Mouse (Mus musculus) layer of hippocampus, postnatal 14 days (tissue): ENCODE results near the gene Tll2. TPM values are rescaled to one million over a fixed set of nuclear protein-coding genes. Genes with fewer than 3 reads are reported as not detected.

Experiments
- DNase-seq, 2 experiments: peaks; one replicate each; pipeline ENCODE4 v3.0.0; 2021 to 2022; ENCODE audit warnings: low spot score in 2 of 2, mixed read lengths in 1 of 2
- total RNA-seq, 2 experiments: library from RNA; stranded (reverse); gene quantifications; 2 replicates each; pipeline ENCODE4 v1.2.3; 2021

The Tll2 gene
- total RNA-seq, 2 experiments from 2014 or later: 0.60 to 0.72 TPM

DNA sequence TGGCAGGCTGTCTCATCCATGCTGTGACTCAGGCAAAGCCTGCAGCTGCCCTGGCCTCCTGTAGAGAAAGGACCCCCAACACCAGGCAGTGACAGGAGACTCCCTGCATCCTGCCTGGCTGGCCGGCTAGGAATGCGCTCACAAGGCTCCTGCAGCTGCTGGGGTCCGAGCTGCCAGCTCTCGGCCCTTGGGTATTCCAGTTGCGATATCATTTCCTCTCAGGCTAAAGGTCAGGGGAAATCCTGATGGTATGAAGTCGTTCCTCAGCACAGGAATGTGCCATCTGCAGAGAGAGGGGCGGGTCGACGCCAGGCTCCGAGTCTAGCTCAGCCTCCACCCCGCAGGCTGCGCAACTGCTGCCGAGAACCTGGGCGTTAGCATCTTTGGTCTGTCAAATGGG is 46.2 kb downstream of the Tll2 start:
- DNase-seq: no peak

DNA sequence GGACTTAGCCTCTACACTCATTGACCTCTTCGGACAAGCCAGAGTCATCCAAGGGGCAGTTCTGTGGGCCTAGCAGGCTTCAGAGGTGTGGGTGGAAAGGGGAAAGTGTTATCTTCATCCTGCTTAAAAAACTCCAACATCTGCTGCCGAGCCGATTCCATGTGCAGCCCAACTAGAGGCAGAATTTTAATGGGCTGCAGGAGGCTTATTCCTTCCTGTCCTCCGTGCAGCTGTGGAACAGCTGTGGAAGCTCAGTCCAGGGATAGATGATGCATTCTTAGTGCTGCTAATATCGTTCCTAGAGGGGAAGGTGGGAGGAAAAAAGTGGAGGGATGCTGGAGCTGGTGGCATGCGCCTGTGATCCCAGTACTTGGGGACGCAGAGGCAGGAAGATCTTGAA is 52.0 kb downstream of the Tll2 start:
- no peak for DNase-seq

DNA sequence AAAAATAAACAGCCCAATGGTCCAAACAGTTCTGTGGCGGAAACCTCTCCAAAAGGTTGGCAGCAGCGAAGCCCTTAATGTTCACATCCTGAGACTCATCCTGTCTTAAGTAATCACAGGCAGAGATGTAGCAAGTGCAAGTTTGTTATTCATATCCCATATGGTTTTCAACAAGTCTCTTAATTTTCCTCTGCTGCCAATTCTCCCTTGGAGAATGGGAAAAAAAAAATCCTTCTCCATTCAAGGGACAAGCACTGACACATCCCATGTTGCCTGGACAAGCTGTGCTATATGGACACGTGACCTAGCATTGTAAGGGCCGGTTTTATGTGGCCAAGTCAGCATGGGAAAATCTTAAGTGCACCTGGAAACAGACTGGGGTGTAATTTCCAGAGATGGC is 54.2 kb downstream of the Tll2 start:
- no peak for DNase-seq

DNA sequence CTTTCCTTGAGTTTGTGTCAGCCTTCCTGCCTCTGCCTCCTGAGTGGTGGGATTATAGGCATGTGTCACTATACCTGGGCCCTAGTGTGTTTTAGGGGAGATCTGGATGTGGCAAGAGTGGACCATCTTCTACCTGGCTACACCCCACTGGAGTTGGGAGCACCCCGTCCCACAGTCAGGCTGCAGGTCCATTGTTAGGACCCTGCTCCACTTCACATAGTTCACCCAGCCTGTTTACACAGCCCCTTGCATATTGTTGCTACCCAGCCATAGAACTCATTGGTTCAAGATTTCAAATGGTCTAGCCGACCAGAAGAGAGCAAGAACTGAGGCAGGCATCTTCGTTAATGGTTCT is 54.6 kb downstream of the Tll2 start:
- no peak for DNase-seq

DNA sequence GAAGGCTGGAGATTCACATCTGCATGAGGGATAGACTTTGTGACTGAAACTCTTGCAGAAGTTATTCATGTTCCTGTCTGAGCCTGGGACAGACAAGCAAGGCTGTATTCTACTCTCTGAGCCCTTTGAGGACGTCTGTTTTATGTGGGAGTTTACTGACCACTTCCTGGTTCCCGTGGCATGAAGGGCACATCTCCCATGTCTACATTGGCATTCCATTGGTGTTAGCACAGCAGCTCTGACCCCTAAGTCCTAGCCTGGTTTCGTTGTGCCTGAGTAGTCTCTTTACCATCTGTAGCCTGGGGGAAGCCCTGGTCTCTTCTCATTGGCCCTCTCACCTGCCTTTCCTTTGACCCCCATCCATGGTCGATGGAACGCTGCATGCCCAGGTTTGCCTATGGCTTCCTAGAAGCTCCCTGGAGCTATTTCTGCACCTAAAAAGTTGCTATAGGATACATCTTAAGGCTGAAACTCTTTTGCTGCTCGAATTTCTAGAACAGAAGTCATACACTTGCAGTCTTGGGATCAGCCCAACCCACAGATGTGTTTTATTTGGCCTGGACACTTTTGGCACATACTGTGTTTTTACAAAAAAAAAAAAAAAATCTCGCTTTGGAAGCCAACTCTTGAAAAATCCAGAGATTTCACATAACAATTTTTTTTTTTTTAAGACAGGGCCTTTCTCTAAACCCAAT is 55.2 kb downstream of the Tll2 start:
- DNase-seq: no peak

DNA sequence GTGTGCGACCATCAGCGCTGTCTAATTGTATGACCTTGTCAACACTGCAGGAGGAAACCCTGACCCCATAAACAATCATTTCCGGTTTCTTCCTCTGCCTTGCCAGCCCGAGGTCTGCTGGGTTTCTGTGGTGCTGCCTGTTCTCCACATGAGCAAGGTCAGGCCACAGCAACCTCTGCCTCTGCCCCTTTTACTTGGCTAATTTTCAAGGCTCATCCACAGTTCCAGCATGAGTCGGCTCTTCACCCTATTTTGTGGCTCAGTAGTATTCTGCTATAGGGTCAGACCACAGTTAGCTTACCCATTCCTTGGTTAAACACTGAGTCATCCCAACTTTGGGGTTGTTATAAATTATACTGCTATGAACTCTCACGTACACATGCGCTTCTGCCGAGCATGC is 65.7 kb downstream of the Tll2 start:
- no peak for DNase-seq

DNA sequence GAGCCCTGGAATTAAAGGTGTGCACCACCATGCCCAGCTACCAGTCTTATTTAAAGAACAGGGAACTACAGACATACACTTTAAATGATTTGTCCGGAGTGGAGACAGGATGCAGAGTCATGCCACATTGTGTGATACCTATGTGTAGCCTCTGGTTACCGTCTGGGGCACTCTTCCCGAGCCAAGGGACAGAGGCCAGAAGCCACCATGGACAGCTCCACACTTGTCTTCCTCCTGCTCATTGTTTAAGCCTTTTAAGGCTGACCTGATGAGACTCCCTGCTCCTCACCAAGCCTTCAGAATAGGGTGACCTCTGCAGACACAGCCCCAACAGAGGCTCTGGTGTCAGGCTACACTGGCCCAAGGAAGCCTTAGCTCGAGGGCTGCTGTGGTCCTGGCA is 67.0 kb downstream of the Tll2 start:
- no peak for DNase-seq

DNA sequence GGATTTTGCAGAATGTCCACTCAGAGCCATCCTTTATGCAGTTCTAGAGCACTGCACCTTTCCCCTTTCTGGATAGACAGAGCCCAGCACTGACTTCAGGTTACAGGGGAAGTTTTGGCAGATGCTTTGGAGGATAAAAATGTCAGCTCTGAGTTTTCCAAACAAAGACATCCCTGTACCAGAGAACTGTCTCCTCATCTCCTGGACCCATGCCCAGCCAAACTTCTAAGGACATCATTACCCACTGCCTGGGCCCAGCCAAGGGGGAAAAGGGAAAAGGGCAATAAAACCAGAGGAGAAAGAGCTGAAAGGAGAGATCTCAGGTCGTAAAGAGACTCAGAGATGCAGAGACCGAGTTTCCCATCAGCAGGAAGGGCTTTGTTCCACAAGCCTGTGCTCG is 83.6 kb downstream of the Tll2 start:
- no peak for DNase-seq

DNA sequence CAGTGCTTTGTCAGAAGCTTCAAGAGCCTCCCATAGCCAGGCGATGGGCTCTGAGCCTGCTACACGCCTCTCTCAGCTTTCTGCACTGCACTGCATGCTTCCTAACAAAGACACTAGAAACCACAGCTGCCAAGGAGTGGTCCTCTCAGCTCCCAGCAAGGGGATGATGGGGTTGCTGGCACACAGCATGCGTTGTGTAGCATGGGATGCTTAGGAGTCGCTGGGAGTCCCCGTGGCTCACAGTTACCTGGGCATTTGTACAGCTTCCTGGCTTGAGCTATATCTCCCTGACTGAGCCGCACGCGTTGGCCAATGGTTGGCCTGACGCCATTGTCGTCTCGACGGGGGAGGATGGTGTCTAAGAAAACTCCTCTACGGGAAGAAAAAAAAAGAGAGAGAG is 86.7 kb downstream of the Tll2 start:
- no peak for DNase-seq

DNA sequence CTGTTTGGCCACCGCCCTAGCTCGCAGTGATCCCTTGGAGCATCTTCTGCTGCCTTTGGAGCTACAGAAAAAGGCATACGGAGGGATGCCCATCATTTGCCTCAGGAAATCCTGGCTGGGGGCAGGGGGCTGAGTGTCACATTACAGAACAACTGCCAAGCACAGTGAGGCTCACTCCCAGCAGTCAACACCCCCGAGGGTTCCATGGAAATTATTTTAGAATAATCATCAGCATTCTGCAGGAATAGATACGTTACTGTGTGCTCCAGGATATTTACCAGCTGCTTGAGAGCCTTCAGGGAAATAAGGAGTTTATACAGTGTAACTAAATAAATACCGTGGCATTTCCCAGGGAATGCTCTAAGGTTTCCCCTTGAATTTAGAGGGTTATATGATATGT is 88.3 kb downstream of the Tll2 start:
- DNase-seq: no peak

DNA sequence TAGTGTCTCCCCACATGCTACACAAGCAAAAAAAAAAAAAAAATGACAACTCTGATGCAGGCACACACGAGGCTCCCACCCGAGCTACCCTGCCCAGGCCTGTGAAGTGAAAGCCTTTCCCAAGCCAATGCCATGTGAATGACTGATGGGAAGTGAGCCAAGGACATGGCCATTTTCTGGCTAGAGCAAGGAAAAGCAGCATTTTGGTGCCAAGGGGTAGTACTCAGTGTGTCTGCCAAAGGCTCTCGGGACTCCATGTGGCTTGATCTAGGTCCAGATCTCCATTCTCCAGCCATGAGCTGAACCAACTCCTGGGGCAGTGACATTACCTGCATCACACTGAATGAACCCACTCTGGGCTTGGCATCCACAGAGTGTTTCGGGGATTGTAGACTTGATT is 89.3 kb downstream of the Tll2 start:
- peak in 1 of 2 experiments; percentile 58 for DNase-seq

DNA sequence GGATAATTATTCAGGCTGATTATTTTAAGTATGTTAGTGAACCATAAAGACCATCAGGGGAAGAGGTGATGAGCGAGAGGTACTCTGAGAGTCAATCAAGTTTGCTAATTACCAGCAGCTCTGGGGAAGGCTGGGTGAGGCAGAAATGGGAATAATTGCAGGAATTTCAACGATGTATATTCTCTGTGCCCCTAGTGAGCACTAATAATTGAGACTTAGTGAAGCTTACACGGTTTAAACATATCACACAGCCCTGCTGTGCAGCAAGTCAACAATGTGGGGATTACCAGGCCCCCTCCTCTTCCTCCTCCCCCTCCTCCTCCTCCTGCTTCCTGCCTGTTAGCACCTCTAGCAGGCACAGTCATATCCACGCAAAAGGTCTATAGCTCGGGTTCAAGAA is 92.0 kb downstream of the Tll2 start:
- DNase-seq: no peak

DNA sequence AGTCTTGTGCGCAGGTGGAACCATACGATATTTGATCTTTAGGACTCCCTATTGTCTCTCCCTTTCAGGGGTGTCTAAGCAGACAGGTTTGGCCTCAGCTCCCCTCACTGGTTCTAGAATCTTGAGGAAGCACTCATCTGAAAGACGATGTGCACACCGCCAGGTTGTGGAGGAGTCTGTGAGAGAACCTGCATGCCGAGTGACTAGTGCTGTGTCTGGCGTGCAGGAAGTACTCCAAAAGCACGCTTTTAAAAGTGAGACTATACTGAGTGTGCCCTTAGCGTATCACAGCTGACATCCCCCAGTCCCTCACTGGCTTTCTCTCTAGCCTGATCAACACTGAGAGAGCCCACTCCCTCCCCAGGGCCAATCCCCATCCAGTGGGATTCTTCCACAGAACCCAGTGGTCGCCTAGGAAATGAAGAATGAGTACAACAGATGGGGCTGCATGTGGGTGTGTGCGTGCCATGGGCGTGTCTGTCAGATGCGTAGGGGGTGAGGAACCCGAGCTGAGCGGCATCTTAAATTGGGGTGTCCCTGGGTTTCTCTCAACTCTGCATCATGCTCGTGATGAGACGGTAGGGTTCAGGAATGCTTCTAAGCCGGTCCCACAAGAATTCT is 92.6 kb downstream of the Tll2 start:
- DNase-seq: peak; percentile 31 to 51

DNA sequence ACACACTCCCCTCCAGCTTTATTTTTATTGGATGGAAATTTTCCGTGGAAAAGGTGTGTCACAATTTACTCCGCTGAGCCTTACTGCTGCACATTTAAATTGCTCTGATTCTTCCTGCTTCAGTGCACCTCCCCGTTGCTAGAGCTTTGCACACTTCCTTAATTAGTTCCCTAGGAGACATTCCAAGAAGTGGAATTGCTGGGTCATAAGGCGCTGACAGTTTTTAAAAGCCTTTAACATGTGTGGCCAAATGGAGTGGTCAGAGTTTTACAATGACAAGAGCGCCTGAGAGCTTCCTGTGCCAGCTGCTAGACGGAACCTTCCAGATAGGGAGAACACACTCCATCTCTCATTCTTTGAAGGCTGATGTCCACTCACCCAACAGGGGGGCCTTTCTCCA is 94.0 kb downstream of the Tll2 start:
- DNase-seq: no peak

DNA sequence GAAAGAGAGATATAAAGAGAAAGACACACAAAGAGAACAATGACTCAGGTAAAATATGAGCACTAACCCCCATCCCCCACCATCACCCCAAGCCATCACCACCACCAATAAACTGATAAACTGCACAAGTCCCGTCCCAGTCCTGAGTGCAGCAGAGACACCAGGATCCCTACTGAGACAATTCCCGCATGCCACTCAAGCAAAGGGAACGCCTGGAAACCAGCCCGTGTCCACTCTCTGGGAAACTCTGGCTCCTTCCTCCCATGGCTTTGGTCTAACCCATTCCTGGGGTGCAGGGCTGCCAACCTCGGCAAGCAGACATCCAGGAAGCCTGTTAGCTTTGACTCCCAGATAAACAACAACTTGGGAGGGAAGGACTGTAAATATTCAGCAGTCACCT is 96.6 kb downstream of the Tll2 start:
- DNase-seq: no peak

DNA sequence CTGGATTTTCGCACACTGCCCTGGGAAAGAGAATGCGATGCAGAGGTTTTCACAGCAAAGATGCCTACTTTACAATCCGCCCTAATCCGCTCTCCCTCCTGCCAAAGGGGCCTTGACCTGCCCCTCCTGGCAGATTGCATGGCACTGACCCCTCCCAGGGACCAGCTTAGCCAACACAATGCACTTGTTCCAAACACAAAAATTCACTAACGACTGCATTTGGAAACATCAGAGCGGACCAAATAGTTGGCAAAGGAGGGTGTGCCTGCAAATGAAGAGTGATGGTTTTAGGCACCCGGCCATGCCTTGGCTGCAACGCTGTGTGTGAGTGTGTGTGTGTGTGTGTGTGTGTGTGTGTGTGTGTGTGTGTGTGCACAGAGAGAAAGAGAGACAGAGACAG is 97.1 kb downstream of the Tll2 start:
- peak in 1 of 2 experiments; percentile 65 for DNase-seq

DNA sequence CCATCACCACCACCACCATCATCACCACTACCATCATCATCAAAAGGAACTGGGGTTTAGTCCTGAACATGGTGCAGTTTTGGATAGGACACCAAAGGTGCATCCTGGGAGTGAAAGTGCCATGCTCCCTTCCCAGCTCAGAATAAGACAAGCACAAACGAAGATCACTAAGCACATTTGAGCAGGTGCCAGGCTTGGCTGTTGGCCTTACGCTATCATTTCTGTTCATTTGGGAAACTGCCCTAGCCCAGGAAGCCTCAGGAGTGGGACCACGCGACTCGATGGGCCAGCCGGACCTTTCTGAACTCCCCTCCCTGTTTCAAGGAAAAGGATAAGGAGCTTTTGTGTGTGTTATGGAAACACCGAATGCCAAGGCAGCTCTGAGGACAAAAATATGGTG is 98.0 kb downstream of the Tll2 start:
- DNase-seq: no peak

DNA sequence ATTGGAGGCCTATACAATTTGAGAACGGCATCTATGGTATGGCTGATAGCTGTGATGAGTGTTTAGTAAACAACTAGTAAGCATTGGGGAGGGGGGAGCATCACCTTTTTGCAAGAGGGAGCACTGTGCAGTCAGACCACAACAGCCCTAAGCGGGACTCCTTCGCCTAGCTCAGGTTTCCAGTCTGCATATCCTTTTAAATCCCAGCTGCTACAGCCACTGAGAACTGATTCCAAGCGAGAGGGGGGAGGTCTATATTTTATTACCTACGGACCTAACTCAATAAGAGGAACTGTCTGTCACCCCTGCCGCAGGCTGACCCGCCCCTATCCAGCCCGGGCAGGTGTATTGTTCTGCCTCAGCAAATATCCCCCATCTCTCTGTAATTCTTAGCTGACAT is 99.1 kb downstream of the Tll2 start:
- DNase-seq: no peak

DNA sequence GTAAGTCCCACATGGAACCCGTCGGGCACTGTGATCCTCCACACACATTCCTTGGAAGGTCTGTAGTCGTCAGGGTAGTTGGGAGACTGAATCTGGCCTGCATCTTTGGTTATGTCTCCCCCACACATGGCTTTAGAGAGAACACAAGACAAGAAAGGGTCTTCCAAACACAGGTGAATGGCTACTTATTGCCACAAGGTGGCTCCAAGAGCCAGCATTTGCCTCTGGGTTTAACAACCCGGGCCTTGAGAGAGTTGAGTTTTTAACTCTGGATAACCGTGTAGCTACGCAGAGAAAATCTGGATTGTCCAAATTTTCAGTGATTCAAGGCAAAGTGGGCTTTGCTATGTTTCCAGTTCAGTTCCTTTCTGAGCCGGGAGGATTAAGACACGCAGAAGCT is 101.7 kb downstream of the Tll2 start:
- DNase-seq: peak in 1 of 2 experiments; percentile 50

DNA sequence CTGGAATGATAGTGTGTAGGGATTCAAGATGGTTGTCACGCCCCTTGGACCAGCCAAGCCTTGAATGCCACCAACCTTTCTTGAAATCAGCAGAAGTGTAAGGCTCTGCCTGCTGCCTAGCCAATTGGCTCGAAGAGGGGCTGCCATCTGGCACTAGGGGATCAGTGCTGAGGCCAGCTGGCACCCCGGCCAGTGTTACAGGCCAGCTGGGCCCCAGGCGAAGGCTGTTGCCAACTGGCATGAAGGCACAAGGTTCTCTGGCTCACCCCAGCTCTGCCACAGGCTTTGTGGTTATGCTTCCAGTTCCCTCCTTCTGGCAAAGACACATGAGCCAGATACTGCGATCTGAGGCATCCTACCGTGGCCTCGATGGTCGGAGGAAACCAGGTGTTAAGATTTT is 105.2 kb downstream of the Tll2 start:
- DNase-seq: peak; percentile 90 to 94

DNA sequence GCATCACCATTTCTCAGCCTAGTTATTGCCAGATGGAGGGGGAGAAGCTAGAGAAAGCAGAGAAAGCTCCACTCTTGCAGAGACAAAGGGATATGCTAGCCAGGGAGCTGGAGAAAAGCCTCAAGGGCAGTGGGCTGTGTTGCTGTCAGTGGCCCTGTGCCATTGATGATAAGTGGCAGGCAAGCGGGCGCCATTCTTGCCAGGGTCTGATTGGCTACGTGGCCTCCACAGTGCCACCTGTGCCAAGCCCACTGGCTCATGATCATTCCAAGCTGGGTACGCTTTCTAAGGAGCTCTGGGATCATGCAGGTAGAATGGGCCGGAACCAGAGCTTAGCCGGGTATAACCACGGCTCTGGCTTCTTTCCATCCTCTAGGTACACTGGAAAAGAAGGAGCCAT is 105.8 kb downstream of the Tll2 start:
- DNase-seq: no peak

DNA sequence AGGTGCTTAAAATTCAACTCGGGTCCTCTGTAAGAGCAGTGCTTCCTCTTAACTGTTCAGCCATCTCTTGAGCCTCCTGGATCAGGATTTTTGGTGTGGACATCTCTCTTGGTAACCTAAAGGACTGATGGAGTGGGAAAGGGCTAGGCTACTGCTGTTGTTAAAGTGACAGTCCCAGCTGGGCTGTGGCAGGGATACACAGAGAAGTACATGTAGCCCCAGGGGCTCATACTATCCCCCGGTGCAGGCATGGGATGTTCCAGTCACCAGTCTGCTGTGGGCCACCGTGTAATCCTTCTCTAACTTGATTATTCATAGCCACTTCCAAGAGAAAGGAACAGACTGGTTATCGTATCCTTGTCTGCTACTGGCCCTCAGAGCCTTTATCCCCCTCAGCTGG is 109.6 kb downstream of the Tll2 start:
- DNase-seq: no peak

DNA sequence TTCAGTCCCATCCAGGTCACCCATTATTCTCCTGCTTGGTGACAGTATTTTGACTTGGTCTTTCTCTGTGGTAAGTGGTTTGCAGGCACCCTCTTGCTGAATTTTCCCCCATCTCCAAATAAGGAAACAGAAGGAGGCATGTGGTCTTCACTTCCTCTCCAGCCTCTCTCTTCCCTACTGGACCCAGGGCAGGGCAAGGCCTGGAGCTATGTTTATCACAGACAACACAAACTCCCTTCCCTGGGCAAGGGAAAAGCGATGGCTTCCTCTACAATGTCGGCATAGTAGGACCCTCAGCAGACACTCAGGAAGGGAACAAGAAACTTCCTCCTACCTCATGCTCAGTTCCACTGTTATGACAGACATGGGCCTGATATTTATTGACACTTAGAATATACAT is 114.7 kb downstream of the Tll2 start:
- no peak for DNase-seq
